Mouse (Mus musculus) Patski (cell line): ENCODE results near the gene P4ha2. TPM values are rescaled to one million over a fixed set of nuclear protein-coding genes. Genes with fewer than 3 reads are reported as not detected.

Experiments
- ATAC-seq: fragments of 100-300 bp; one replicate; pipeline ENCODE4 v1.8.0; 2021
- CTCF ChIA-PET: fragments of 350-600 bp; sonication (Branson Sonifier 250); formaldehyde crosslinking; loops from one replicate; lab custom pipeline; 2022; ENCODE audit warnings: inconsistent platforms; lab: Charles Lee
- POLR2A ChIA-PET: fragments of 350-600 bp; sonication (Branson Sonifier 250); formaldehyde crosslinking; loops from one replicate; lab custom pipeline; 2022; ENCODE audit warnings: antibody characterized with exemption, inconsistent platforms; lab: Charles Lee
- DNase-seq: peaks from one replicate; pipeline ENCODE4 v3.0.0-alpha.2; 2011; ENCODE audit warnings: low read depth, low spot score
- H3K27me3 ChIP-seq: fragments of 371-371 bp; one replicate; pipeline ENCODE4 v1.5.1; 2021
- CTCF ChIP-seq: fragments of 100-300 bp; IDR thresholded peaks from one replicate; pipeline ENCODE4 v1.5.1; 2021
- in situ Hi-C: fragments of 300-500 bp; cut with MboI; formaldehyde crosslinking; loops from 3 replicates; pipeline ENCODE4 v1.11.1; 2018; ENCODE audit warnings: low pct_unique_long_range_greater_than_20kb, mixed read lengths
- polyA plus RNA-seq: library from polyadenylated mRNA; unstranded; gene quantifications from one replicate; pipeline ENCODE4 v1.2.3, GENCODE M21; 2021

P4ha2 gene
- polyA plus RNA-seq: 66.8 TPM

DNA sequence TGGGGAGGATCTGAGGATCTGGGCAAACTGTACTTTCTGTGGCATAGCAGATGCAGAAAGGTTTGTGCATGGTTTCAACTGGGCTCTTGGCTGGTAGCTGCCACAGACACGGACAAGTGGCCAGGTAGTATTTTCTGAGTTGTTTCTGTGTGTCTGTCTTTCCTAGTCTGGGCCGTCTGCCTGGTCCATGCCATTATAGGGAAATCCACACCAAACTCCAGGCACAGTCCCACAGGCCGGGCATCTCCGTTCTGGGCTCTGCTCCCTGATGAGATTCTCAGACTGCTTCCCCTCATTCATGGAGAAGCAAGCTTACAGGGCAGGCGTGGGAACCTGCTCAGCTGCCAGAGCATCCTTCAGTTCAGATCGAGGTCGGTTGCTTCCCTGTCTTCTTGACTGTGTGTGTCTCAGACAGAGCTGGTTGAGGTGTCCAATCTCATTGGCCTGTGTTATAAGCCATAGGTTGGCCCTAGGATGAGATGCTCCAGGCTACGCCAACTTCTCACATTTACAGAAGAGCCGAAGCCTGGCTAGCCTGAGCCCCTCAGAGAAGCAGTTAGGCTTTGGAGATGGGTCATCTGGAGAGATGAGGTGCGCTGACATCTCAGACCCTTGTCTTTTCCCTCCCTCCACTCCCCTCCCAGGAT is at the start of gene P4ha2:
P4ha2 (plus strand) TSS at position 51 of the 647 bp plus-strand sequence.
- CTCF ChIA-PET: interaction anchor here (0.7 to 1.6 kb wide), 2 partner anchors 11 to 13 kb away, joined by 3 to 5 read pairs; no protein-coding TSS in a partner anchor
- POLR2A ChIA-PET: interaction anchor here (1.2 kb wide), 1 partner anchor 11 kb away, joined by 3 read pairs; no protein-coding TSS in a partner anchor
- no peaks in the 10 kb centered on the region for H3K27me3 ChIP-seq
- ATAC-seq: peak; percentile 24
- no peak for TF ChIP-seq CTCF
- in situ Hi-C loops: no loop called here
- DNase-seq: no peak

- in situ Hi-C loops: loop anchor here (5.0 kb wide), 1 partner anchor 37 kb away; no protein-coding TSS in a partner anchor
- DNase-seq (no peak), ATAC-seq (no peak)
- no peak for TF ChIP-seq CTCF
- POLR2A ChIA-PET: no interaction called here
- CTCF ChIA-PET: interaction anchor here (1.3 to 2.8 kb wide), 2 partner anchors 38 to 47 kb away, joined by 4 to 16 read pairs; no protein-coding TSS in a partner anchor
- no peaks in the 10 kb centered on the region for H3K27me3 ChIP-seq
Observed at GRCm38 (mm10) chr11:54050205-54050604, 49.7 kb upstream of the P4ha2 start.

- in situ Hi-C loops: loop anchor here (5.0 kb wide), 1 partner anchor 36 kb away; no protein-coding TSS in a partner anchor
- POLR2A ChIA-PET: no interaction called here
Observed at GRCm38 (mm10) chr11:54051161-54051560, 48.7 kb upstream of the P4ha2 start.

DNA sequence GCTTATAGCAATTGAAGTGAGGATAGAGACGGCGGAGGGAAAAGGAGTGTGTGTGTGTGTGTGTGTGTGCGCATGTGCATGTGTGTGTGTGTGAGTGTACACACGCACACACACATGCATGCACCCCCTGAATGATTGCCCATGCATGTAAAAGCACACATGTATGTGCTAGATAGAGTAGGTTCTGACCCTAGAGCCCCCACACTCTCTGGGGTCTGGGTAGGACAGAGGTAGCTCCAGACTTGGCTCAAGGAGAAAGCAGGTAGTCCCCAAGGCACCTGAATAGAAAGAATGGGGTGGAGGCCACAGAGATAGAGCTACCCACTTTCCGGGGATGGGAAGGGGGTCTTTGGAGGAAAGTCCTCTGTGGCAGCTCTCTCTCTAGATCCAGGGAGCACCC is 47.8 kb upstream of the P4ha2 start:
- in situ Hi-C loops: loop anchor here (5.0 kb wide), 1 partner anchor 35 kb away; no protein-coding TSS in a partner anchor
- no peak for ATAC-seq
- DNase-seq: no peak
- H3K27me3 ChIP-seq: no peaks in the 10 kb centered on the region
- ChIA-PET POLR2A (interaction anchor here (0.6 kb wide), 1 partner anchor 48 kb away, joined by 3 read pairs; no protein-coding TSS in a partner anchor), CTCF (interaction anchor here (1.2 to 10.1 kb wide), 4 partner anchors 39 to 50 kb away, joined by 3 to 103 read pairs (median 40); no protein-coding TSS in a partner anchor)
- no peak for TF ChIP-seq CTCF

More at GRCm38 (mm10) chr11:54051161-54051560, 48.7 kb upstream of the P4ha2 start:
- TF ChIP-seq CTCF: no peak
- no peaks in the 10 kb centered on the region for H3K27me3 ChIP-seq
- ATAC-seq (no peak), DNase-seq (no peak)
- CTCF ChIA-PET: interaction anchor here (1.8 to 10.1 kb wide), 3 partner anchors 40 to 48 kb away, joined by 7 to 103 read pairs (median 16); no protein-coding TSS in a partner anchor

GRCm38 (mm10) chr11:54053090-54053489 is 46.8 kb upstream of the P4ha2 start:
- ATAC-seq: no peak
- in situ Hi-C loops: loop anchor here (5.0 kb wide), 1 partner anchor 34 kb away; no protein-coding TSS in a partner anchor
- no peak for TF ChIP-seq CTCF
- ChIA-PET POLR2A (interaction anchor here (0.7 kb wide), 1 partner anchor 9 kb away, joined by 3 read pairs; no protein-coding TSS in a partner anchor), CTCF (interaction anchor here (1.0 to 10.1 kb wide), 10 partner anchors 9 to 204 kb away, joined by 3 to 103 read pairs (median 8); no protein-coding TSS in a partner anchor)
- DNase-seq: no peak
- no peaks in the 10 kb centered on the region for H3K27me3 ChIP-seq

DNA sequence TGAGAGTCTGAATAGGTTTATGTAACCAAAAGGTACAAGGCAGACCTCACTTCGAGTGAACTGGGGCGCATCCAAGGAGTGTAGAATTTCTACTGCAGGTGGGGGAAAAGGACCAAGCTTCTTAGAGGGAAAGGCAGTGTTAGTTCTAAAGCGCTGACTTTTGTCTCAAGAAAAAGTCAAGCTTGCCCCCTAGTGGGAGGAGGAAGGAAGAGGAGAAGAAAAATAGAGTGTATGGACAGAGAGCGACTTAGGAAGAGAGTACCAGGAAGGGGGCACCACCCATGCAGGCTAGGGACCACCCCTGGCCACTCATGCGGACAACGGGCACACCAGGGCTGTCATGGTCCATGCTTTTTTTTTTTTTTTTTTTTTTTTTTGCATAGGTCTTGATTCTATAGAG is 45.6 kb upstream of the P4ha2 start:
- peak; percentile 42 for ATAC-seq
- ChIA-PET POLR2A (interaction anchor here (0.8 to 2.4 kb wide), 2 partner anchors 8 to 51 kb away, joined by 3 to 13 read pairs; no protein-coding TSS in a partner anchor), CTCF (interaction anchor here (0.8 to 10.1 kb wide), 20 partner anchors 8 to 123 kb away, joined by 3 to 103 read pairs (median 6); no protein-coding TSS in a partner anchor)
- no peak for DNase-seq
- H3K27me3 ChIP-seq: no peaks in the 10 kb centered on the region
- no peak for TF ChIP-seq CTCF
- in situ Hi-C loops: loop anchor here (5.0 kb wide), 1 partner anchor 33 kb away; no protein-coding TSS in a partner anchor

- POLR2A ChIA-PET: interaction anchor here (0.7 to 0.8 kb wide), 2 partner anchors 45 to 54 kb away, joined by 3 read pairs; no protein-coding TSS in a partner anchor
Observed at GRCm38 (mm10) chr11:54056132-54056531, 43.8 kb upstream of the P4ha2 start.

GRCm38 (mm10) chr11:54057428-54057827 is 42.5 kb upstream of the P4ha2 start:
- DNase-seq (no peak), ATAC-seq (no peak)
- H3K27me3 ChIP-seq: no peaks in the 10 kb centered on the region
- in situ Hi-C loops: loop anchor here (5.0 kb wide), 2 partner anchors 55 to 125 kb away; no protein-coding TSS in a partner anchor
- ChIA-PET POLR2A (interaction anchor here (0.6 kb wide), 1 partner anchor 376 kb away, joined by 3 read pairs; no protein-coding TSS in a partner anchor), CTCF (interaction anchor here (1.4 to 10.1 kb wide), 3 partner anchors 28 to 56 kb away, joined by 3 to 103 read pairs (median 5); no protein-coding TSS in a partner anchor)
- TF ChIP-seq CTCF: no peak

More at GRCm38 (mm10) chr11:54056132-54056531, 43.8 kb upstream of the P4ha2 start:
- ATAC-seq: no peak
- CTCF ChIA-PET: interaction anchor here (3.1 to 10.1 kb wide), 3 partner anchors 30 to 54 kb away, joined by 15 to 103 read pairs (median 72); no protein-coding TSS in a partner anchor
- DNase-seq: no peak
- no peaks in the 10 kb centered on the region for H3K27me3 ChIP-seq
- in situ Hi-C loops: loop anchor here (5.0 kb wide), 2 partner anchors 54 to 124 kb away; no protein-coding TSS in a partner anchor
- no peak for TF ChIP-seq CTCF

GRCm38 (mm10) chr11:54058056-54058617 is 41.8 kb upstream of the P4ha2 start:
- H3K27me3 ChIP-seq: no peaks in the 10 kb centered on the region
- ChIA-PET POLR2A (interaction anchor here (0.7 kb wide), 1 partner anchor 1725 kb away, joined by 6 read pairs; no protein-coding TSS in a partner anchor), CTCF (interaction anchor here (1.4 to 10.1 kb wide), 5 partner anchors 17 to 56 kb away, joined by 3 to 103 read pairs (median 6); no protein-coding TSS in a partner anchor)
- ATAC-seq: no peak
- TF ChIP-seq CTCF: no peak
- in situ Hi-C loops: loop anchor here (5.0 kb wide), 2 partner anchors 56 to 126 kb away; no protein-coding TSS in a partner anchor
- DNase-seq: no peak
